Mouse (Mus musculus): ENCODE results near the gene Sh2d6. TPM values are rescaled to one million over a fixed set of nuclear protein-coding genes. Genes with fewer than 3 reads are reported as not detected.
A peak's percentile ranks its signal among the peaks of the same experiment; 100 is the strongest.
"Not testable (repeated sequence)": the region's sequence is repeated elsewhere in the genome, so short reads cannot be mapped to it uniquely, and the experiment has no call there.

Sh2d6 gene
- total RNA-seq, 2 experiments from 2014 or later, result 0.67 to 0.76 TPM

DNA sequence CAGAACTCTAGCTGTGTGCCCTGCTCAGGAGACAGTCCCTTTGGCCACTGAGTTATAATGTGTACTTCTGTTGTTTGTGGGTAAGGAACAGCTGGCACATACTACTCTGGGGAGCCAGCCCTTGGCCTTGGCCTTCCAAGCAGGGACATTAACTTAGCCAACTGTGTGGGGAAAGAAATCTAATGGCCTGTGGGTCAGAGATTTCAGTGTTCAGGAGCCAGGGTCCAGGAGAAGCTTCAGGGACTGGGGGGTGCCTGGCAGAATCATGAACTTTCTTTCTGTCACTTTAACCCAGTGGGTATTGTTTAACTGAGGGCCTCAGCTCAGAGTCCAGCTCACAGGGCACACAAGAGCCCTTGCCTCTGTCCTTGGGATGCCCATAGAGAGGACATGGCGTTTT, 15.4 kb downstream of the Sh2d6 start:
- no peak for DNase-seq (ENCODE audit: low spot score in 2 of 2)

DNA sequence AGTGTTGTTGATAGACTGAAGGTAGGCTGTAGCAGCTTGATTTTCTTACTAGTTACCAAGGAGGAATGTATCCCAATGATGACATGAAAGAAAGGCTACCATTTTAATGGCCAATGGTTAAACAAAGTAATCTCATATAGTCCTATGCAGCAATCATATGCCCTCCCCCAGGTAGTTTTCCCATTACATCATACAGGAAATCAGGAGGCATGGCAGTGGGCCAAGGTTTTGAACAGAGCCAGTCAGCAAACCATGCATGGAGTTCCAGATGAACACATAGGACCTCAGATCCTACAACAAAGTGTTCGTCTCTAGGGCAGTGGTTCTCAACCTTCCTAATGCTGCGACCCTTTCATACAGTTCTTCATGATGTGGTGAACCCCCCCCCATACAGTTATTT, 17.6 kb downstream of the Sh2d6 start:
- DNase-seq (ENCODE audit: low spot score in 2 of 2), result no peak

GRCm38 (mm10) chr6:72503309-72503708, 18.2 kb downstream of the Sh2d6 start:
- no peak for DNase-seq (ENCODE audit: low spot score in 2 of 2)

DNA sequence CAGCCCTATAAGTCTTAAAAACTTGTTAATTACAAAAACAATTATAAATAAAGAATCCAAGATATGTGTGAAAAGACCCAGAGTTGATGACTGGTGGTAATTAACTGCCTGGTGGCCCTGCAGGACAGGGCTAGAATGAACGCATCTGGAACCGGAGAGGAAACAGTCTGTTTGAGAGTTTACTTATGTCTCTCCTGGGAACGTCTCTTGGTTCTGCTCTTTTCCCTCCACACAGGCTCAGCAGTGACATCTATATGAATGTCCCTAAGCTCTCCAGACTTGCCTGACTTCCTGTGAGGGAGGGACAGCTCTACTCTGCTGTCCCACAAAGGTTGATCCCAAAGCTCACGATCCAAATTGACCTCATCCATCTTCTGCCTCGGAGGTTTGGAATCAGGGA, 22.6 kb downstream of the Sh2d6 start:
- DNase-seq (ENCODE audit: low spot score in 2 of 2), result no peak

DNA sequence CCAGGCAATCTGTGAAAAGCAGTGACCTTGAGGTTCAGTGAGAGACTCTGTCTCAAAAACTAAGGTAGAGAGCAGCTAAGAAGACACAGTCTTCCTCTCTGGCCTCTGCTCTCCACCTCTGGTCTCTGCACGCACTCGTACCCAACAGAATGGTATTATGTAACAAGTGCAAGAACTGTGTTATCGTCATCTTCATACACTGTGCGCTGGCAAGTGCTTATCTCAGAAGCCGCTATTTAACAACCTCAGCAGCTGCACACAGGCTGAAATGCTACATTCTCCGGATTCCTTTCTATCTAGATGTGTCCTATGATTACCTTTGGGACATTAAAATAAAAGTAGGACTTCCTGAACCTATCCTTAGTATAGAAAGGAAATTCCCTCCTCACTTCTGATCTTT, 28.6 kb downstream of the Sh2d6 start:
- no peak for DNase-seq (ENCODE audit: low spot score in 2 of 2)

DNA sequence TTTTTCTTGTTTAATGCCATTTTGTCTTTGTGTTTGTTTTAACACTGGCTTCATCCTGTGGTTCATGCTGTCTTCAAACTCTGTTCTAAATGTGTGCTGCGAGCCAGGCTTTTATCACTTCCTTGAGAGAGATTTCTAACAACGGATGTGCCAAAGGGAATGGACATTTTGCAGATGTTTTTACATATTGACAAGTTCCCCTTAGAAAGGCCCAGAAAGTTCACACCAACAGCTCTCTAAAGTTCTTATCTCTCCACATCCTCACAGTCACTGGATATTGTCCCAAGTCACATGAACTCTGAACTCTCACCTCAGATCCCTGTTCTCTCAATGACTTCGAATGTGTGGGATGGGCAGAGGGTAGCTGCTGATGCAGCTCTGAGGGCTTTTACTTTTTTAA, 30.4 kb downstream of the Sh2d6 start:
- DNase-seq (ENCODE audit: low spot score in 2 of 2), result no peak

GRCm38 (mm10) chr6:72489534-72489933, 32.0 kb downstream of the Sh2d6 start:
- DNase-seq (ENCODE audit: low spot score in 2 of 2), result no peak

DNA sequence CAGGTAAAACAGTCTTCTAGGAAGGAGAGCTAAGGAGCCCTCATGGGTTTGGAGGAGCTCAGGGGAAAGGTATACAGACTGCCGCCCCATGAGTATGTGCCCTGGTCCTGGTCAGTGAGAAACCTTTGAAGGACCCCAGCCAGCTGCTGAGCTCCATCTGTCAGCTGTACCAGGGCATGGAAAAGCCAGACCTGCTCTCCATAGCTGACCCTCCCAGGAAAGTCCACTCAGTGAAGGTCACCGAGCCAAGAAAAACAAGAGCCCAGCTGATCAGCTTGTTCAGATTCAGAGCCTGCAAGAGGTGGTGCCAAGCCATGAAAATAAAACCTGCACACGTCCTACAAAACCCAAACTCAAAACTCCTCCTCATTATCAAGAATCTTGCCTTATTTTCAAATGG, 32.7 kb downstream of the Sh2d6 start:
- no peak for DNase-seq (ENCODE audit: low spot score in 2 of 2)

DNA sequence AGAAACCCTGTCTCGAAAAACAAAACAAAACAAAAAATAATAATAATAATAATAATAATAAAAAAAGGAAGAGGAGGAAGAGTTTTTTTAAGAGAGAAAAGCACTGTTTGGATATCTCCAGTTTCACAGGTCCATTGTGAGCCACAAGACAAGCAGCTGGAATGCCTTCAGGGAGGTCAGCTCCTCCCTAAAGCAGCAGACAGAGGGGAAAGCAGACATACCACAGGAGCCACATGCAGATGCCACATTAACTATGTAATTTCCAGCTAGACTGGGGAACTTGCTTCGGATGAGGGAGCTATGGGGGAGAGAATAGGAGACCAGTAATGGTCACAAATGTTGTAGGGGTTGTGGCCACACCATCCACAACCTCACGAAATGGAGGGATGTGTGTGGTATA, 34.2 kb downstream of the Sh2d6 start:
- DNase-seq (ENCODE audit: low spot score in 2 of 2), result no peak

DNA sequence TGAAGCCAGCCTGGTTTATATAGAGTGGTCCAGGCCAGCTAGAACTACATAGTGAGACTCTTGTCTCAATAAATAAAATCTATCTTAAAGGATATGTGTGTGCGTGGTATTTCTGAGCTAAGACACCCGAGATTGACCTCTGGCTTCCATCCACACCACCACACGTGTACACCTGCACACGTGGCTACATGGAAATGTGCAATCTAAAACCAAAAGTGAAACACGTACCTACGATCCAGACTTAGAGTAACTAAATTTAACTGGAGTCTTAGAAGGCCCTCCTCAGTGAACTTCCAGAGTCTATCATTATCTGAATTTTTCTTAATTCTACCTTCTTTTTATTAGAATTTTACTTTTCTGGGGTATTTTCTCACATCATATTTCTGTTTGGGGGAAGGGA, 35.2 kb downstream of the Sh2d6 start:
- no peak for DNase-seq (ENCODE audit: low spot score in 2 of 2)

DNA sequence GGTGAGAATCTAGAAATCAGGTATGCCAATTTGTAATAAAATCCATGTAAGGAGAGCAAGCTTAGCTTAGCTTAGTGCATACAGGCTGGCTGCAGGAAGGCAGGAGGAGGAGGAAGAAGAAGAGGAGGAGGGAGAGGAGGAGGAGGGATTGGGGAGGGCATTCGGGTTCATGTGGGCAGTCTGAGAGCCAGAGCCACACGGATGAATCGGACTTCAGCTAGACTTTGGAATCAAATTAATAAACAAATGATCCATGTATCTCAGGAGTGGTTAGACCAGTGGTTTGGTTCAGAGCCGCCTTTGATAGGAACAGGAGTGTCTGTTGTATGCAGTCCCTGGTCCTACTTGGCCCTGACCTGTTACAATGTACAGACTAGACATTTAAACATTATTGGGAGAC, 36.6 kb downstream of the Sh2d6 start:
- DNase-seq (ENCODE audit: low spot score in 2 of 2), result no peak

- no peak for DNase-seq (ENCODE audit: low spot score in 2 of 2)
Observed at GRCm38 (mm10) chr6:72482156-72482555, 39.4 kb downstream of the Sh2d6 start.

- no peak for DNase-seq (ENCODE audit: low spot score in 2 of 2)
Observed at GRCm38 (mm10) chr6:72480422-72480702, 41.1 kb downstream of the Sh2d6 start.

DNA sequence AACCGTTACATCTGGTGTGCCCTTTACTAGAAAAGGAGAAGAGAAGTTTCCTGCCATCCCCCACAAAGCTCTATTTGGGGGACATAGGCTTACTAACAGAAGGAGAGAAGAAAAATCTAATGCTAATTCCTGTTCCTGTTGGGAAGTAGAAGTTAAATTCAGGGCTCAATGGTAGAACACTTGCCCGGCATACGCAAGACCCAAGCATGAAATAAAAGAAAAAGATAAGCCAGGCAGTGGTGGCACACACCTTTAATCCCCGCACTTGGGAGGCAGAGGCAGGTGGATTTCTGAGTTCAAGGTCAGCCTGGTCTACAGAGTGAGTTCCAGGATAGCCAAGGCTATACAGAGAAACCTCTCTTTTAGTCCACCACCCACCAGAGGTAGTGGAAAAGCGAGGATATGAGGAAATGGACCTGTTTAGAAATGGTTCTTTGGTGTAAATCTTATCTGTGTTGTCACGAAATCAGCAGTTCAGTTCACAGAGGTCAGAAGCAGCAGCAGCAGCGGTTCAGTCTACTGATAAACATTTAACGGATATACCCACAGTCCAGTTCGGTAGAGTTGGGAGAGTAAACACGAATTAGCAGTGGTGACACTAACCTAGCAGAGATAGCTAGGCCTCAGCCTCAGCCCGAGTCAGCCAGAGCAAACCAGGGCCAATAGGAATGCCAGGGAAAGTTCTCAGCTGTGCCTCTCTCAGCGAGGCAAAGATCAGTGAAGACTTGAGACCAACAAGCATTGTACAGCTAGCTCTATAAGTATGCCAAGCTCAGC, 41.7 kb downstream of the Sh2d6 start:
- no peak for DNase-seq (ENCODE audit: low spot score in 2 of 2)

DNA sequence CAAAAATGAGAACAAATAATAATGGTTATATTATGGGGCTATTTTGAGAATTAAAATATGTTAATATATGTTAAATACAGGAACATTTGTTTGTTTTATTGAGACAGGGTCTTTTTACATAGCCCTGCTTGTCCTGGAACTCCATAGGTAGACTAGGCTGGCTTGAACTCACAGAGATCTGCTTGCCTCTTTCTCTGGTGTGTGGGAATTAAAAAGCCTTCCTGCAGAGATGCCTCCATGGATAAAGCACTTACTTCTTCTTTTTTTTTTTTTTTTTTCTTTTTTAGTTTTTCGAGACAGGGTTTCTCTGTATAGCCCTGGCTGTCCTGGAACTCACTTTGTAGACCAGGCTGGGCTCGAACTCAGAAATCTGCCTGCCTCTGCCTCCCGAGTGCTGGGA, 42.8 kb downstream of the Sh2d6 start:
- DNase-seq (ENCODE audit: low spot score in 2 of 2), result not testable (repeated sequence)

DNA sequence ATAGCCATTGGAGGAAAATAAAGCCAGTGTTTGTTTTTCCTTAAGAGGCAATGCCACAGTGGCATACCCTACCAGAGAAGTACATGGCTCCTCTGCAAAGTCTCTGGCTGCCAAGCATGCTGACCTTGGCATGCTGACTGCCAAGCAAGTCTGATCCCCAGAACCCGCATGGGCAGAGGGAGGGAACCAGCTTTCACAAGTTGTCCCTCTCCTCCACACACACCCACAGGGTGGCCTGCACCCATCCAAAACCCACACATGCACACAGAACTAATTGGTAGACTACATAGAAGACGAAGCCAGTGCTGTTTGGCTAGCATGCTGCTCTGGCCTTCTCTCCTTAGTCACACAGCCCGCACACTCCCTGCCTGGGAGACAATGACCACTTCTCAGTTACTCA, 43.9 kb downstream of the Sh2d6 start:
- DNase-seq (ENCODE audit: low spot score in 2 of 2), result peak in 1 of 2 experiments; percentile 10

- DNase-seq (ENCODE audit: low spot score in 2 of 2), result no peak
Observed at GRCm38 (mm10) chr6:72476836-72477235, 44.7 kb downstream of the Sh2d6 start.

- peak; percentile 72 to 80 for DNase-seq (ENCODE audit: low spot score in 2 of 2)
Observed at GRCm38 (mm10) chr6:72475221-72475985, 46.1 kb downstream of the Sh2d6 start.

- no peak for DNase-seq (ENCODE audit: low spot score in 2 of 2)
Observed at GRCm38 (mm10) chr6:72473264-72474041, 48.1 kb downstream of the Sh2d6 start.

- no peak for DNase-seq (ENCODE audit: low spot score in 2 of 2)
Observed at GRCm38 (mm10) chr6:72466171-72466570, 55.3 kb downstream of the Sh2d6 start.

GRCm38 (mm10) chr6:72465361-72466157, 55.9 kb downstream of the Sh2d6 start:
- DNase-seq (ENCODE audit: low spot score in 2 of 2), result no peak
